Mouse (Mus musculus) lung, postnatal 14 days (tissue): Measurements from ENCODE around the gene Cenpt.
A peak's percentile ranks its signal among the peaks of the same experiment; 100 is the strongest.

ENCODE experiments used
- DNase-seq: peaks from one replicate; pipeline ENCODE4 v3.0.0; 2021

The Cenpt gene

DNA sequence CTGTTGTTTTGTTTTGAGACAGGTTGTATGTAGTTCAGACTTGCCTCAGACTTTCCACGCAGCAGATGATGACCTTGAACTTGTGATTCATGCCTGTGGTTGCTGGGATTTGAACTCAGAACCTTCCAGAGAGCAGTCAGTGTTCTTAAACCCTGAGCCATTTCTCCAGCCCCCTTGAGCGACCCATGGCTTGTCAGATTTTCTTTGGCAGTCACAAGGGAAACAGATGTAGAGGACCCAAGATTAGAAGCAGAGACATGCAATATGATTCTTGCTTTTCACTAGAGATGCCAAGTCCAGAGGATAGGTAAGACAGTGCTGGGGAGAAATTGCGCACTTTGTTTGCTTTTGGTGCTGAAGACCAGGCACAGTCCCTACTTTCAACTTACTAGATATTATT, at the start of gene Cenpt:
Gene Cenpt (minus strand): TSS at position 101 of the 400 bp plus-strand sequence.
- no peak for DNase-seq

DNA sequence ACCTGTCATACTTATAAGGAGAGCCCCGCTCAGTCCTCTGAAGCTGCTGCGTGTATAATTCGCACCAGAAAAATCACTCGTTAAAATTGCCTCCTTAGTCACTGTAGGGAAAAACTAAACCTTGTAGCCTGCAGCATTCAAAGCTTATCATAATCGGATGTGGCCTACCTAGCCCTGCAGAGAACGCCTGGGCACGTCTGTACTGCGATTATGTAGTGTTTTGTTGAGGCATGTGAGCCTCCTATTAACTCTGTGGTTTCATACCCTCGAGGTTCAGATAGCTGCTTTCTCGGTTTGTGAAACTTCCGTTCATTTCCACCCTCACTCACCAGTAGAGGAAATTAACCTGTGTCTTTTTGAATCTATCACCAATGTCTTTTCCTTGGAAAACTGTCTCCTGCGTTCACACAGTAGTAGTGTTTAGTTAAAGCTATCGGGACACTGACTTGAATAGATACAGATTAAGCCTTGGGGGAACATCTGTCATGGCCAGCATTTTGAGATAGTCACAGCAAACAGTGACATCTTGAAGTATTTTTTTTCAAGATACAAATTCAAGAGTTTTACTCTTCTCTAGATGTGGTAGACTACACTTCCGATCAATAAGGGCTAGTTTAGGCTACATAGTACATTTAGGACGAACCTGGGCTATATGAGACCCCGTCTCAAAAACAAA, 48.0 kb upstream of the Cenpt start:
- no peak for DNase-seq

- peak; percentile 95 for DNase-seq
Measured at GRCm38 (mm10) chr8:105900180-105900940, 47.3 kb upstream of the Cenpt start, which contains the start of gene Pskh1. TSS of gene Pskh1 (plus strand) at chr8:105900441.

GRCm38 (mm10) chr8:105897801-105898480, 44.9 kb upstream of the Cenpt start:
- DNase-seq, result no peak

GRCm38 (mm10) chr8:105893339-105893738, 40.3 kb upstream of the Cenpt start, which contains the start of gene Nrn1l:
TSS of gene Nrn1l (plus strand) at chr8:105893567.
- DNase-seq, result peak; percentile 76

DNA sequence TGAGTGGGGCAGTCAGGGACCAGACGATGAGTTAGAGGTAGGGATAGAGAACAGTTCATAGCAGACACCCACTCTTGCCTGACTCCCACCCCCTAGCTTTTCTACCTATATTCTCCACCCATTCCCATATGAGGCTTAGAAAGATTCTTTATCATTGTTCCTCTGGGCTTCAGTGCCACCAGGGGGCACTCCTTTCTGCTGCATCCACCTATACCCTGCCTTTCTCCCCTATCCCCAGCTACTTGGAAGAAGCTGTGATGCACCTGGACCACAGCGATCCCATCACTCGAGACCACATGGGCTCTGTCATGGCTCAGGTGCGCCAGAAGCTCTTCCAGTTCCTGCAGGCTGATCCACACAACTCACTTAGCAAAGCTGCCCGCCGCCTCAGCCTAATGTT, 39.4 kb upstream of the Cenpt start:
- peak; percentile 30 for DNase-seq

DNA sequence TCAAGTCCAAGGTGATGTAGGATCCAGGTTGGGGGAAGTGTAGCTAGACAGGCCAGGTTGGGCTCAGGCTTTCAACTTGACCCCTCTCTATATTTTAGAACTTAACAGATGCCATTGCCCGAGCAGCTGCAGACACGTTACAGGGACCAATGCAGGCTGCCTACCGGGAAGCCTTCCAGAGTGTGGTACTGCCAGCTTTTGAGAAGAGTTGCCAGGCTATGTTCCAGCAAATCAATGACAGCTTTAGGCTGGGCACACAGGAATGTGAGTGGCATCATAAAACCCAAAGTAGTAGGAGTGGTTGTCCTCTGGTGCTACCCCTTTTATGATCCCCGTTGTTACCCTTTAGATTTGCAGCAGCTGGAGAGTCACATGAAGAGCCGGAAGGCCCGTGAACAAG, 37.8 kb upstream of the Cenpt start:
- DNase-seq, result no peak

DNA sequence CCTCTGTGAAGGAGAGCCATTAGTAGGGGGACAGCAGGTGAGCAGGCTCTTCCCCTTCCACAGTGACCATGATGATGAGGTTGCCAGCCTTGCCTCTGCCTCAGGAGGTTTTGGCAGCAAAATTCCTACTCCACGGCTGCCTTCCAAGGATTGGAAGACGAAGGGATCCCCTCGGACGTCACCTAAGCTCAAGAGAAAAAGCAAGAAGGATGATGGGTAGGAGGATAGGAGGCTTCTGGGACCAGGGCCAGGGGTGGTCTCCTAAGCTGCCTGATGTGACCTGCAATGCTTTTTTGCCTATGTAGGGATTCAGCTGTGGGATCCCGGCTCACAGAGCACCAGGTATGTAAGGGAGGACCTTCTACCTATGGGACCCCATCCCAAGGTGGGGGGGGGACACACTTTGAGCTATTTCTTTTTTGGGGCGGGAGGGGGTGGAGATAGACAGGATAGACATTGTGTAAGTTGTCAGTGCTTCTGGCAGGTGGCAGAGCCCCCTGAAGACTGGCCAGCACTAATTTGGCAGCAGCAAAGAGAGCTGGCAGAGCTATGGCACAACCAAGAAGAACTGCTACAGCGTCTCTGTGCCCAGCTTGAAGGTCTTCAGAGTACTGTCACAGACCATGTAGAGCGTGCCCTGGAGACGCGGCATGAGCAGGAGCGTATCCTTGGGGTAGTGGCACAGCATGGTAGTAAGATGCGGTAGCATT, 36.8 kb upstream of the Cenpt start:
- no peak for DNase-seq

GRCm38 (mm10) chr8:105880754-105881520, 27.9 kb upstream of the Cenpt start, which contains the start of gene Edc4:
TSS of gene Edc4 (plus strand) at chr8:105880881.
- peak; percentile 88 for DNase-seq

- DNase-seq, result no peak
Measured at GRCm38 (mm10) chr8:105874301-105874700, 21.2 kb upstream of the Cenpt start.

DNA sequence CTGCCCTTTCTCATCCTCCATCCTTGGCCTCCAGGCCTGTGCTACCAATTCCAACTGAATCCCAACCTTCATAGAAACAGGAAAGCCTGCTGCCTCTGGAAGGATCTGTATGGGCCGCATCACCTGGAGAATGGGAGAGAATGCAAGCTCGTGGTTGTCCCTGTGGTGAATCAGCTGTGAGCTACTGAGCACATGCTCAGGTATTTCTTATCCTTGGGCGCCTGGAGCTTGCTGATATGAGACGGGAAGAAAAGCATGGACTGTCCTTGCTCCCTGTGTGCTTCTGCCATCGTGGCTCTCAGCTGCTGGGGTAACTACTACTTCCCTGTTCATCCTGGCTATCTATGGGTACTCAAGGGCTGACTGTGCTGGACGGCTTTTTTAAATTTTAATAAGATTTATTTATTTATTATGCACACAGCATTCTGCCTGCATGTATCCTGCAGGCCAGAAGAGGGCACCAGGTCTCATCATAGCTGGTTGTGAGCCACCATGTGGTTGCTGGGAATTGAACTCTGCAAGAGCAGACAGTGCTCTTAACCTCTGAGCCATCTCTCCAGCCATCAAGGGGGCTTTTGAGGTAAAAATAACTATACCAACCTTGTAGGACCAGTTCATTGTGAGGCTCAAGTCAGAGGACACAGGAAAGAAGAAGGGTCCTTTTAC, 13.4 kb upstream of the Cenpt start:
- no peak for DNase-seq

GRCm38 (mm10) chr8:105861951-105862350, 8.9 kb upstream of the Cenpt start:
- DNase-seq, result peak; percentile 21

GRCm38 (mm10) chr8:105860143-105860981, 7.3 kb upstream of the Cenpt start, which contains the start of gene Nutf2:
TSS of gene Nutf2 (plus strand) at chr8:105860580.
- peak; percentile 93 for DNase-seq

- no peak for DNase-seq
Measured at GRCm38 (mm10) chr8:105859314-105859713, 6.2 kb upstream of the Cenpt start.

DNA sequence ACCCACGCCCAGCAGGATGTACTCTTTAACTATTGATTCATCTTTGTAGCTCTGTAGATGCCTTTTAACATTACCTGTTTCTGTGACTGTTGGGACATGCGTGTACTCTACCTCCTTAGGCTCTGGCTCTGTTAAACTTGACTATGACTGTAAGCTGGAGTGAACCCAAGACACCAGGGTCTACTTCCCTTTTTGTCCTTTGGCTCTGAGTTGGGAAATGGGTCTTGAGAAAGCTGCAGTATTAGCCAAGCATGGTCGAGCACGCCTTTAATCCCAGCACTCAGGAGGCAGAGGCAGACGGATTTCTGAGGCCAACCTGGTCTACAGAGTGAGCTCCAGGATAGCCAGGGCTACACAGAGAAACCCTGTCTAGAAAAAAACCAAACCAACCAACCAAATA, 5.4 kb upstream of the Cenpt start:
- no peak for DNase-seq

DNA sequence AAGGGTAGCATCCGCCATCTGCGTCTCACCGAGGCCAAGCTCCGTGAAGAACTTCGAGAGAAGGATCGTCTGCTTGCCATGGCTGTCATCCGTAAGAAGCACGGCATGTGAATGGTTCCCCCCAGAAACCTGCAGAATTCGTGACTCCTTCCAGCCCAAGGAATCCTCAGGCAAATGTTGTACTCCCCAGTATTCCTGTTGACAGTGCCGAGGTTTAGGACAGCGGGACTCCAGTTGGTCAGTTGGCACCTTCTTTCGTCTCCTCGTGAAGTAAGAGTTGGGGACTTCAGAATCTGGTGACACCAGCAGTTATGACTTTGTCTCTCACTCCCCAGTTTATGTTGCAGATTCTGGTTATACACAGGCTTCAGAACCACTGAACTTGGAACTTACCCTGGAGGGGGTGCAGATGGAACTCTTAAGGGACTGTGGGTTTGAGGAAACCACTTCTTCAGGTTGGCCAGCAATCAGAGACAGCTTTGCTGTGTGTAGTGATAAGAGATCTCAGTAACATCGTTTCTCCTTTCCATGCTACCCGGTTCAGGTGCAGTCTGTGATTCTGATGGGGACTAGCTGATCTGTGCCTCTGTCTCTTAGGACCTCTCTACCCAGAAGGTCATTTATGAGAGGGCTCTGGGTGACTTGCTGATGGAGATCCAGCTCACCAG, 3.2 kb upstream of the Cenpt start:
- DNase-seq, result no peak

GRCm38 (mm10) chr8:105855248-105856167, 2.4 kb upstream of the Cenpt start:
- DNase-seq, result peak; percentile 46

GRCm38 (mm10) chr8:105854715-105855216, 1.7 kb upstream of the Cenpt start, which contains the start of gene Thap11:
TSS of gene Thap11 (plus strand) at chr8:105855132.
- DNase-seq, result peak; percentile 93
